In the genomic region with DNA sequence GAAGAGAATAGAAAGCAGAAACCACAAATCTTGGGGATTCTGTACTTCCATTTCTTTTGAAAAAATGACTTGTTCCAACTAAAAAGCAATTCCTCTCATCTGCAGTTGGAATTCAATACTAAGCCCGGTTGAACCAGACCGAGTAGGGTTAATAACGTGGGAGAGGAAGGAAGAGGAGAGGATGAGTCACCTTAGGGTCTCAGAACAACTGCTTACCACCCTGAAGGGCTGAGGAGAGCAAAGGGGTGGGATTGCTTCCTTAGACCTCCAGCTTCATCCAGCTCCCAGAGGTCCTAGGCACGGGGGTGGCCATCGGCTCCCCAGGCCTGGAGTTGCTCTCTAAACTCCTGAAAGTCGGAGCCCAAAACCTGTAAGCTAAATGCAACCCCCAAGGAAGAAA, we compare ENCODE assay signal across 9 mouse cellular contexts. TPM values are rescaled to one million over a fixed set of nuclear protein-coding genes. Genes with fewer than 3 reads are reported as not detected.
DNase-seq lines count a peak whose midpoint lies in the region; ATAC-seq and TF ChIP-seq lines count a peak whose summit lies in the region.
"Had no signal": no experiment of that assay in that cellular context is flagged by ENCODE, and none has a peak within 500 bp of the region (broad histone marks: within the 10 kb centered on the region; RNA-seq: fewer than 3 reads in every experiment).

No protein-coding gene starts in this region.

- H3K4me3 ChIP-seq in heart, embryonic 15.5 days, result peak overlapping the region; percentile 82
- H3K4me3 ChIP-seq in MEL (ENCODE audit: control insufficient read depth in 1 of 2, insufficient read depth in 1 of 2, low read depth in 2 of 2, low read length in 2 of 2), result peak overlapping the region; percentile 86 to 92
- peak overlapping the region; percentile 79 for H3K4me3 ChIP-seq in hindbrain, embryonic 12.5 days
- H3K4me3 ChIP-seq in midbrain, embryonic 12.5 days, result peak overlapping the region; percentile 73

- no peak for TF ChIP-seq POLR2A in MEL (IDR thresholded peaks at IDR 0.05; ENCODE audit: control insufficient read depth in 1 of 2, insufficient read depth in 1 of 2, low read depth in 1 of 2, low read length in 2 of 2, poor library complexity in 1 of 2)

- TF ChIP-seq CTCF in MEL (IDR thresholded peaks at IDR 0.05 in 2 of 3, conservative IDR thresholded peaks at IDR 0.05 in 1 of 3; ENCODE audit: control insufficient read depth in 1 of 3, insufficient read depth in 1 of 3, low read depth in 2 of 3, low read length in 3 of 3, poor library complexity in 1 of 3, severe bottlenecking in 1 of 3), result no peak

- peaks cover 23% of the 10 kb centered on the region for H3K79me2 ChIP-seq in MEL (ENCODE audit: control insufficient read depth, insufficient read depth, low read length, poor library complexity)

- no peaks in the 10 kb centered on the region for H3K9me3 ChIP-seq in heart, embryonic 15.5 days (replicated peaks)
- no peaks in the 10 kb centered on the region for H3K9me3 ChIP-seq in MEL (replicated peaks; ENCODE audit: insufficient read depth, low read length)
- no peaks in the 10 kb centered on the region for H3K9me3 ChIP-seq in hindbrain, embryonic 12.5 days (replicated peaks)
- H3K9me3 ChIP-seq in midbrain, embryonic 12.5 days, result no peaks in the 10 kb centered on the region

- H3K27me3 ChIP-seq in heart, embryonic 15.5 days, result no peaks in the 10 kb centered on the region
- H3K27me3 ChIP-seq in MEL (ENCODE audit: control insufficient read depth in 1 of 2, insufficient read depth in 2 of 2, low read length in 2 of 2), result no peaks in the 10 kb centered on the region
- no peaks in the 10 kb centered on the region for H3K27me3 ChIP-seq in hindbrain, embryonic 12.5 days
- H3K27me3 ChIP-seq in midbrain, embryonic 12.5 days, result no peaks in the 10 kb centered on the region
- H3K27me3 ChIP-seq: Patski had no signal

- no peak for ATAC-seq in heart, embryonic 15.5 days (replicated peaks; ENCODE audit: insufficient number of reproducible peaks, insufficient read depth, low FRiP score, low read depth)
- ATAC-seq in hindbrain, embryonic 12.5 days (ENCODE audit: low FRiP score), result no peak
- ATAC-seq in midbrain, embryonic 12.5 days (ENCODE audit: low FRiP score, low read depth), result no peak
- no peak for ATAC-seq in CD4-positive, CD25-positive, alpha-beta regulatory T cell, adult 4 months

- peaks cover 19% of the 10 kb centered on the region; the same call in 1 of the 2 replicates for H3K36me3 ChIP-seq in heart, embryonic 15.5 days
- H3K36me3 ChIP-seq in MEL (ENCODE audit: control insufficient read depth in 1 of 2, insufficient read depth in 2 of 2, low read length in 2 of 2), result peaks cover 0 to 8% of the 10 kb centered on the region in 2 experiments; a peak in 2 of 4 replicates
- peaks cover 24% of the 10 kb centered on the region for H3K36me3 ChIP-seq in hindbrain, embryonic 12.5 days
- peaks cover 30% of the 10 kb centered on the region for H3K36me3 ChIP-seq in midbrain, embryonic 12.5 days

- intact Hi-C loops in left cerebral cortex, postnatal 36 days (cut with DNase I), result no loop called here

- H3K9ac ChIP-seq in heart, embryonic 15.5 days, result peak overlapping the region; percentile 85
- H3K9ac ChIP-seq in MEL (ENCODE audit: control insufficient read depth, low read depth, low read length, poor library complexity, severe bottlenecking), result peak overlapping the region; percentile 62
- H3K9ac ChIP-seq in hindbrain, embryonic 12.5 days, result peak overlapping the region; percentile 89
- H3K9ac ChIP-seq in midbrain, embryonic 12.5 days (replicated peaks), result peak overlapping the region; percentile 85

- no peak for TF ChIP-seq RAD21 in MEL (IDR thresholded peaks at IDR 0.05; ENCODE audit: low read depth, low read length)

- H3K4me2 ChIP-seq in heart, embryonic 15.5 days, result peak overlapping the region; percentile 93
- H3K4me2 ChIP-seq in hindbrain, embryonic 12.5 days (replicated peaks), result peak overlapping the region; percentile 65
- peak overlapping the region; percentile 86 for H3K4me2 ChIP-seq in midbrain, embryonic 12.5 days (replicated peaks)

- H3K4me1 ChIP-seq in heart, embryonic 15.5 days (replicated peaks), result peaks cover 39% of the 10 kb centered on the region
- peaks cover 5 to 10% of the 10 kb centered on the region in 2 experiments; a peak in 3 of 4 replicates for H3K4me1 ChIP-seq in MEL (ENCODE audit: control insufficient read depth in 1 of 2, insufficient read depth in 2 of 2, low read length in 2 of 2)
- H3K4me1 ChIP-seq in hindbrain, embryonic 12.5 days, result peaks cover 37% of the 10 kb centered on the region
- peaks cover 44% of the 10 kb centered on the region for H3K4me1 ChIP-seq in midbrain, embryonic 12.5 days

- WGBS in heart, embryonic 15.5 days, result 8% methylated on average over 6 of the region's 6 CpGs
- 16% methylated on average over 6 of the region's 6 CpGs for WGBS in hindbrain, embryonic 12.5 days
- 9% methylated on average over 6 of the region's 6 CpGs for whole genome bisulfite sequencing in midbrain, embryonic 12.5 days

- peak overlapping the region; percentile 99 for H3K27ac ChIP-seq in heart, embryonic 15.5 days
- H3K27ac ChIP-seq in MEL (ENCODE audit: control insufficient read depth, low read depth, low read length), result peak overlapping the region; percentile 37
- H3K27ac ChIP-seq in hindbrain, embryonic 12.5 days, result peak overlapping the region; percentile 97; the same call in 1 of the 2 replicates
- H3K27ac ChIP-seq in midbrain, embryonic 12.5 days (replicated peaks), result peak overlapping the region; percentile 95

- no peak for TF ChIP-seq EP300 in MEL (IDR thresholded peaks at IDR 0.05; ENCODE audit: low read depth in 1 of 2, low read length in 2 of 2)

- no peak for DNase-seq in heart, postnatal 4 days
- DNase-seq in MEL (ENCODE audit: low read depth, low spot score), result no peak
- no peak for DNase-seq in frontal cortex, postnatal 14 days (ENCODE audit: low spot score in 2 of 2)
- no peak for DNase-seq in left cerebral cortex, postnatal 36 days (ENCODE audit: low spot score in 2 of 2)

RNA-seq across cellular contexts. Expression of gene Dnajc14, which starts 0.5 kb away (rescaled TPM):
- polyA plus RNA-seq in heart, embryonic 15.5 days (2015; fragmentation: Nextera tagmentation; extraction: Ambion mirVana), result 35.2 and 42.5 TPM in 2 replicates
- total RNA-seq in heart, postnatal 4 days (2021), result 10 to 100 TPM; 45.0 to 48.0 TPM
- 22.2 and 27.7 TPM in 2 replicates for total RNA-seq in MEL (2012; rRNA removed)
- polyA plus RNA-seq in MEL (2012; ENCODE audit: insufficient read depth in 1 of 2, insufficient read length in 2 of 2, low read depth in 1 of 2, low replicate concordance in 2 of 2, missing spikeins in 1 of 2), result 10 to 100 TPM in 1 of 2 experiments, not detected in 1; 36.7 TPM
- 61.1 and 64.1 TPM in 2 replicates for polyA plus RNA-seq in hindbrain, embryonic 12.5 days (2016; fragmentation: Nextera tagmentation; extraction: Ambion mirVana)
- polyA plus RNA-seq in midbrain, embryonic 12.5 days (2016; fragmentation: Nextera tagmentation; extraction: Ambion mirVana), result 57.9 and 59.8 TPM in 2 replicates
- polyA plus RNA-seq in CD4-positive, CD25-positive, alpha-beta regulatory T cell, adult 4 months (2017; shearing (Covaris generic)), result 100 to 1,000 TPM in 1 of 2 experiments, 10 to 100 TPM in 1; 73.0 to 125 TPM
- 10 to 100 TPM; 65.0 to 66.9 TPM for total RNA-seq in left cerebral cortex, postnatal 36 days (2021)

RNA-seq across cellular contexts. Expression of gene Tmem198b, which starts 0.8 kb away (rescaled TPM):
- 14.9 and 18.8 TPM in 2 replicates for polyA plus RNA-seq in heart, embryonic 15.5 days (2015; fragmentation: Nextera tagmentation; extraction: Ambion mirVana)
- total RNA-seq in heart, postnatal 4 days (2021), result 10 to 100 TPM; 12.8 to 15.4 TPM
- 2.2 and 3.1 TPM in 2 replicates for total RNA-seq in MEL (2012; rRNA removed)
- 1 to 10 TPM in 1 of 2 experiments, not detected in 1; 8.6 TPM for polyA plus RNA-seq in MEL (2012; ENCODE audit: insufficient read depth in 1 of 2, insufficient read length in 2 of 2, low read depth in 1 of 2, low replicate concordance in 2 of 2, missing spikeins in 1 of 2)
- 20.5 and 21.4 TPM in 2 replicates for polyA plus RNA-seq in hindbrain, embryonic 12.5 days (2016; fragmentation: Nextera tagmentation; extraction: Ambion mirVana)
- 21.4 and 24.0 TPM in 2 replicates for polyA plus RNA-seq in midbrain, embryonic 12.5 days (2016; fragmentation: Nextera tagmentation; extraction: Ambion mirVana)
- 1 to 10 TPM; 2.9 to 9.2 TPM for polyA plus RNA-seq in CD4-positive, CD25-positive, alpha-beta regulatory T cell, adult 4 months (2017; shearing (Covaris generic))
- 1 to 10 TPM; 8.4 to 8.5 TPM for total RNA-seq in left cerebral cortex, postnatal 36 days (2021)

RNA-seq across cellular contexts. Expression of gene Mmp19, which starts 12.7 kb away (rescaled TPM):
- 1.6 and 2.5 TPM in 2 replicates for polyA plus RNA-seq in heart, embryonic 15.5 days (2015; fragmentation: Nextera tagmentation; extraction: Ambion mirVana)
- 1 to 10 TPM; 2.3 to 2.9 TPM for total RNA-seq in heart, postnatal 4 days (2021)
- total RNA-seq in MEL (2012; rRNA removed), result 0.08 and 0.10 TPM in 2 replicates
- polyA plus RNA-seq in MEL (2012; ENCODE audit: insufficient read depth in 1 of 2, insufficient read length in 2 of 2, low read depth in 1 of 2, low replicate concordance in 2 of 2, missing spikeins in 1 of 2), result under 1 TPM in 1 of 2 experiments, not detected in 1; 0.36 TPM
- polyA plus RNA-seq in hindbrain, embryonic 12.5 days (2016; fragmentation: Nextera tagmentation; extraction: Ambion mirVana), result 0.27 and 0.63 TPM in 2 replicates
- 0.61 and 0.97 TPM in 2 replicates for polyA plus RNA-seq in midbrain, embryonic 12.5 days (2016; fragmentation: Nextera tagmentation; extraction: Ambion mirVana)
- polyA plus RNA-seq in CD4-positive, CD25-positive, alpha-beta regulatory T cell, adult 4 months (2017; shearing (Covaris generic)), result under 1 TPM in 1 of 2 experiments, not detected in 1; 0.27 TPM
- under 1 TPM; 0.50 to 0.76 TPM for total RNA-seq in left cerebral cortex, postnatal 36 days (2021)

RNA-seq across cellular contexts. Expression of gene Sarnp, which starts 13.8 kb away (rescaled TPM):
- polyA plus RNA-seq in heart, embryonic 15.5 days (2015; fragmentation: Nextera tagmentation; extraction: Ambion mirVana), result 145 and 168 TPM in 2 replicates
- 10 to 100 TPM; 56.1 to 57.3 TPM for total RNA-seq in heart, postnatal 4 days (2021)
- 100 and 103 TPM in 2 replicates for total RNA-seq in MEL (2012; rRNA removed)
- 1,000 to 10,000 TPM in 1 of 2 experiments, 100 to 1,000 TPM in 1; 189 to 1,007 TPM for polyA plus RNA-seq in MEL (2012; ENCODE audit: insufficient read depth in 1 of 2, insufficient read length in 2 of 2, low read depth in 1 of 2, low replicate concordance in 2 of 2, missing spikeins in 1 of 2)
- 196 and 204 TPM in 2 replicates for polyA plus RNA-seq in hindbrain, embryonic 12.5 days (2016; fragmentation: Nextera tagmentation; extraction: Ambion mirVana)
- polyA plus RNA-seq in midbrain, embryonic 12.5 days (2016; fragmentation: Nextera tagmentation; extraction: Ambion mirVana), result 217 and 219 TPM in 2 replicates
- 100 to 1,000 TPM; 199 to 211 TPM for polyA plus RNA-seq in CD4-positive, CD25-positive, alpha-beta regulatory T cell, adult 4 months (2017; shearing (Covaris generic))
- total RNA-seq in left cerebral cortex, postnatal 36 days (2021), result 10 to 100 TPM; 32.9 to 40.9 TPM

RNA-seq across cellular contexts. Expression of gene Ormdl2, which starts 18.1 kb away (rescaled TPM):
- 34.3 and 42.6 TPM in 2 replicates for polyA plus RNA-seq in heart, embryonic 15.5 days (2015; fragmentation: Nextera tagmentation; extraction: Ambion mirVana)
- 10 to 100 TPM in 1 of 2 experiments, 1 to 10 TPM in 1; 9.5 to 10.1 TPM for total RNA-seq in heart, postnatal 4 days (2021)
- total RNA-seq in MEL (2012; rRNA removed), result 90.7 and 100 TPM in 2 replicates
- polyA plus RNA-seq in MEL (2012; ENCODE audit: insufficient read depth in 1 of 2, insufficient read length in 2 of 2, low read depth in 1 of 2, low replicate concordance in 2 of 2, missing spikeins in 1 of 2), result 100 to 1,000 TPM; 114 to 278 TPM
- polyA plus RNA-seq in hindbrain, embryonic 12.5 days (2016; fragmentation: Nextera tagmentation; extraction: Ambion mirVana), result 26.3 and 41.4 TPM in 2 replicates
- 38.5 and 41.7 TPM in 2 replicates for polyA plus RNA-seq in midbrain, embryonic 12.5 days (2016; fragmentation: Nextera tagmentation; extraction: Ambion mirVana)
- polyA plus RNA-seq in CD4-positive, CD25-positive, alpha-beta regulatory T cell, adult 4 months (2017; shearing (Covaris generic)), result 10 to 100 TPM; 66.1 to 66.4 TPM
- 1 to 10 TPM; 7.1 to 7.7 TPM for total RNA-seq in left cerebral cortex, postnatal 36 days (2021)

Comparison
In these comparisons a context has a peak if more than half of its experiments do, and no peak if none do; other contexts are left out.
1. H3K27ac ChIP-seq: peak in every context shown above with its lines; median percentile 99 in heart, embryonic 15.5 days; 97 in hindbrain, embryonic 12.5 days; 95 in midbrain, embryonic 12.5 days; 37 in MEL.